Mouse (Mus musculus): ENCODE measurements around the gene Prss16. TPM values are rescaled to one million over a fixed set of nuclear protein-coding genes. Genes with fewer than 3 reads are reported as not detected.
A peak's percentile ranks its signal among the peaks of the same experiment; 100 is the strongest.

Gene Prss16
- polyA plus RNA-seq, 1 experiment from 2014 or later, result 0.20 TPM

- Histone ChIP-seq H3K9me3 (ENCODE audit: control insufficient read depth, low read length) (no peaks in the 10 kb centered on the region), H3K27ac (replicated peaks; ENCODE audit: low read depth, low read length) (no peak within 1 kb of the TSS), H3K4me1 (ENCODE audit: control insufficient read depth, insufficient read depth, low read length) (0 out of 2 replicates have a peak, but pooled peaks cover 4% of the 10 kb centered on the region), H3K4me2 (ENCODE audit: low read depth, severe bottlenecking) (peak within 1 kb of the TSS; percentile 97), H3K36me3 (ENCODE audit: control insufficient read depth, insufficient read depth, low read length) (no peaks in the 10 kb centered on the region), H3K9ac (ENCODE audit: low read length) (peak within 1 kb of the TSS; percentile 77), H3K27me3 (ENCODE audit: control insufficient read depth, insufficient read depth, low read length) (peaks cover 20% of the 10 kb centered on the region; the same call in 1 of the 2 replicates), H3K4me3 (ENCODE audit: low read depth, low read length) (peak within 1 kb of the TSS; percentile 49)
- peak; percentile 71 for ATAC-seq (ENCODE audit: insufficient number of reproducible peaks, low FRiP score, low TSS enrichment, low read depth)
- WGBS, result under 1% methylated on average over 58 of the region's 58 CpGs
- DNase-seq (ENCODE audit: low spot score), result peak; percentile 70
Measured at GRCm38 (mm10) chr13:21980981-21981802, 28.4 kb downstream of the Prss16 start, which contains the start of gene Pom121l2. TSS of gene Pom121l2 (plus strand) at chr13:21981194.

DNA sequence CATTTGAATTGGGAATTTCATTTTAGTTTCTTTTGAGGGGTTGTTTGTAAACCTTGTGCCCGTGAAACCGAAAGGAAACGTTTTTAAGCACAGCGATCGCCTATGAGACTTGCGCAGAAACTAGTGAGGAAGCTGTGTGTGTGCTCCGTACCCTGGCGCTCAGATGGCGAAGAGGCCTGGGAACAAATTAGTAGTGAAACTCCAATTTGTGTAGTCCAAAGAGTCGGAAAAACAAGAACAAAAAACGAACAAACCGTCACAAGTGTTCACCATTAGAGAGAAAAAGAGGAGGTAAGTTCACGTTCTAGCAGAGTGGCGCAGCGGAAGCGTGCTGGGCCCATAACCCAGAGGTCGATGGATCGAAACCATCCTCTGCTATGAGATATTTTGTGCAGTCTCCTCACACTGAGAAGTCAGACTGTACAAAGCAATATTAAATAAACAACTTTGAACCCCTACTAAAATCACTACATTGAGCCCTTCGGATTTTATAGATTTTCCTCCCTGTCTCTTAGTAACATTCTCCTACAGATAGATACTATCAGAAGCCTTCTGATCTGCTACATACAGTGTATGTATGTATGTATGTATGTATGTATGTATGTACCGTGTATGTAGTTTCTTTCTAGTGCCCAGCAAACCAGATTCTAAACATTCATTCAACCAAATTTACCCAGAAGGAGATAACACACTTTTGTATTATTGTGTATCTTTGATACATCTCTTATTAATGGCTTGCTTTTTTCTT, 34.6 kb downstream of the Prss16 start:
- no peaks in the 10 kb centered on the region for H3K4me1 ChIP-seq (ENCODE audit: control insufficient read depth, insufficient read depth, low read length)
- H3K36me3 ChIP-seq (ENCODE audit: control insufficient read depth, insufficient read depth, low read length), result no peaks in the 10 kb centered on the region
- H3K9me3 ChIP-seq (ENCODE audit: control insufficient read depth, low read length), result no peaks in the 10 kb centered on the region
- 4% methylated on average over 20 of the region's 20 CpGs for WGBS
- H3K4me3 ChIP-seq (ENCODE audit: low read depth, low read length), result peak overlapping the region; percentile 41
- no peaks in the 10 kb centered on the region for H3K27me3 ChIP-seq (ENCODE audit: control insufficient read depth, insufficient read depth, low read length)
- ATAC-seq (ENCODE audit: insufficient number of reproducible peaks, low FRiP score, low TSS enrichment, low read depth) (peak; percentile 86), DNase-seq (ENCODE audit: low spot score) (peak; percentile 88)
- H3K27ac ChIP-seq (replicated peaks; ENCODE audit: low read depth, low read length), result peak overlapping the region; percentile 53
- H3K9ac ChIP-seq (ENCODE audit: low read length), result peak overlapping the region; percentile 73
- 0 out of 2 replicates have a peak overlapping the region, but pooled peaks have one; percentile 18 for H3K4me2 ChIP-seq (ENCODE audit: low read depth, severe bottlenecking)

DNA sequence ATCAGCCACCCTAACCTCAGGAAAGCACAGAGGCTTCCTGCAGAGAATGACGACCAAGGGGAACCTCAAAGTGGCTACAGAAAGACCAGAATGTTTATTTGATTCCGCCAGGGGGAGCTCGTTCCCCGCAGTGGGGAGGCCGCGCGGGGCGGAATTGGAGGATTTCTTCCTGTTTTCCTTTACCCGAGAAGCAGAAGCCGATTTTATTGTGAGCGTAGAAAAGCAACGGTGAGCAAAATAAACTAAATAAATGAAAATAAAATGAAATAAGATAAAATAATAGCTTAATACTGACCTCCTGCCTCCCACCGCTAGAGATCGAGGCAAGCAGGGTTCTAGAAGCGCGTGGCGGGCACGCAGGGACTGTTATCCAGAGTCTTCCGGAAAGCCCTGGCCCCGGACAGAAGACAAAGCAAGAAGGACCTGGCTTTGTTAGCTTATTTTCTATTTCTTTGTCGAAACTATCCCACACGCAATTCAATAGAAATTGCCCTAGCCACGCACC, 35.3 kb downstream of the Prss16 start:
- peak; percentile 97 for DNase-seq (ENCODE audit: low spot score)
- H3K27ac ChIP-seq (replicated peaks; ENCODE audit: low read depth, low read length), result peak overlapping the region; percentile 53; the same call in 1 of the 2 replicates
- 0 out of 2 replicates have a peak overlapping the region, but pooled peaks have one; percentile 18 for H3K4me2 ChIP-seq (ENCODE audit: low read depth, severe bottlenecking)
- H3K9me3 ChIP-seq (ENCODE audit: control insufficient read depth, low read length), result no peaks in the 10 kb centered on the region
- H3K4me1 ChIP-seq (ENCODE audit: control insufficient read depth, insufficient read depth, low read length), result no peaks in the 10 kb centered on the region
- ATAC-seq (ENCODE audit: insufficient number of reproducible peaks, low FRiP score, low TSS enrichment, low read depth), result peak; percentile 83
- H3K4me3 ChIP-seq (ENCODE audit: low read depth, low read length), result peak overlapping the region; percentile 41
- H3K27me3 ChIP-seq (ENCODE audit: control insufficient read depth, insufficient read depth, low read length), result no peaks in the 10 kb centered on the region
- H3K36me3 ChIP-seq (ENCODE audit: control insufficient read depth, insufficient read depth, low read length), result no peaks in the 10 kb centered on the region
- peak overlapping the region; percentile 73 for H3K9ac ChIP-seq (ENCODE audit: low read length)
- WGBS, result under 1% methylated on average over 23 of the region's 23 CpGs

- no peaks in the 10 kb centered on the region for H3K9me3 ChIP-seq (ENCODE audit: control insufficient read depth, low read length)
- no peak for ATAC-seq (ENCODE audit: insufficient number of reproducible peaks, low FRiP score, low TSS enrichment, low read depth)
- no peak for DNase-seq (ENCODE audit: low spot score)
Measured at GRCm38 (mm10) chr13:21971641-21972040, 37.9 kb downstream of the Prss16 start.

GRCm38 (mm10) chr13:21969816-21970215, 39.7 kb downstream of the Prss16 start:
- DNase-seq (ENCODE audit: low spot score) (no peak), ATAC-seq (ENCODE audit: insufficient number of reproducible peaks, low FRiP score, low TSS enrichment, low read depth) (no peak)
- H3K27me3 ChIP-seq (ENCODE audit: control insufficient read depth, insufficient read depth, low read length), result no peaks in the 10 kb centered on the region
- H3K4me1 ChIP-seq (ENCODE audit: control insufficient read depth, insufficient read depth, low read length), result no peaks in the 10 kb centered on the region
- no peaks in the 10 kb centered on the region for H3K36me3 ChIP-seq (ENCODE audit: control insufficient read depth, insufficient read depth, low read length)
- WGBS, result 53% methylated on average over 2 of the region's 2 CpGs
- no peak overlapping the region for H3K27ac ChIP-seq (replicated peaks; ENCODE audit: low read depth, low read length)
- no peak overlapping the region for H3K9ac ChIP-seq (ENCODE audit: low read length)
- no peaks in the 10 kb centered on the region for H3K9me3 ChIP-seq (ENCODE audit: control insufficient read depth, low read length)
- no peak overlapping the region for H3K4me2 ChIP-seq (ENCODE audit: low read depth, severe bottlenecking)
- H3K4me3 ChIP-seq (ENCODE audit: low read depth, low read length), result no peak overlapping the region

More at GRCm38 (mm10) chr13:21971641-21972040, 37.9 kb downstream of the Prss16 start:
- WGBS, result 34% methylated on average over 3 of the region's 3 CpGs
- Histone ChIP-seq H3K36me3 (ENCODE audit: control insufficient read depth, insufficient read depth, low read length) (no peaks in the 10 kb centered on the region), H3K4me1 (ENCODE audit: control insufficient read depth, insufficient read depth, low read length) (no peaks in the 10 kb centered on the region), H3K4me3 (ENCODE audit: low read depth, low read length) (no peak overlapping the region), H3K4me2 (ENCODE audit: low read depth, severe bottlenecking) (no peak overlapping the region), H3K27ac (replicated peaks; ENCODE audit: low read depth, low read length) (no peak overlapping the region), H3K27me3 (ENCODE audit: control insufficient read depth, insufficient read depth, low read length) (no peaks in the 10 kb centered on the region), H3K9ac (ENCODE audit: low read length) (no peak overlapping the region)

DNA sequence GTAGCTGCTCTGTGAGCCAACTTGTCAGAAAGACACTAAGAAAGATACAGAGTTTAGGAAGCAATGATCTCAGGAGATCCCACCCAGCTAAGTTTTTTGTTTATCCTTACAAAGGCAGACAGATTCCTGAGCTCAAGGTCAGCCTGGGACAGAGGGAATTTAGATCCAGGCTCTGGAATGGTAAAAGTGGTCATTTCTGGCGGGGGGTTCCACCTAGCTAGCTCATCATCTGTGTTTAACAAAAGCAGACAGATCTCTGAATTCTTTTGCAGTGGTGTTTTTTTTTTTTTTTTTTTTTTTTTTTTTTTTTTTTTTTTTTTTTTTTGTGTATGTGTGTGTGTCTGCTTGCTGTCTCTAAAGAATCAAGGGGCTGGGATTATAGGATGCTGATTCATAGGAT, 40.3 kb downstream of the Prss16 start:
- Histone ChIP-seq H3K9me3 (ENCODE audit: control insufficient read depth, low read length) (no peaks in the 10 kb centered on the region), H3K4me1 (ENCODE audit: control insufficient read depth, insufficient read depth, low read length) (no peaks in the 10 kb centered on the region), H3K27me3 (ENCODE audit: control insufficient read depth, insufficient read depth, low read length) (no peaks in the 10 kb centered on the region), H3K27ac (replicated peaks; ENCODE audit: low read depth, low read length) (no peak overlapping the region), H3K4me2 (ENCODE audit: low read depth, severe bottlenecking) (no peak overlapping the region), H3K36me3 (ENCODE audit: control insufficient read depth, insufficient read depth, low read length) (no peaks in the 10 kb centered on the region), H3K9ac (ENCODE audit: low read length) (no peak overlapping the region), H3K4me3 (ENCODE audit: low read depth, low read length) (no peak overlapping the region)
- ATAC-seq (ENCODE audit: insufficient number of reproducible peaks, low FRiP score, low TSS enrichment, low read depth), result no peak
- DNase-seq (ENCODE audit: low spot score), result no peak
- WGBS, result 50% methylated on average over 1 of the region's 1 CpGs

Small RNA genes lying within 50 kb of the gene (microRNA-seq; reads per million reads assigned to microRNA genes)
- gene Gm44390, result not detected
- gene Gm44486, result not detected

Other genes starting within 250 kb of the Prss16 start
- 20.0 and 21.2 TPM in 2 replicates for gene Hist1h1b, start 229.1 kb downstream of the Prss16 start, polyA plus RNA-seq (2014; fragmentation: Nextera tagmentation; extraction: Ambion mirVana)
- gene Hist1h3i, start 226.4 kb downstream of the Prss16 start, polyA plus RNA-seq (2014; fragmentation: Nextera tagmentation; extraction: Ambion mirVana), result 294 and 298 TPM in 2 replicates
- gene Hist1h2an, start 222.5 kb downstream of the Prss16 start, polyA plus RNA-seq (2014; fragmentation: Nextera tagmentation; extraction: Ambion mirVana), result 7.5 and 10.7 TPM in 2 replicates
- gene Hist1h2bp, start 222.3 kb downstream of the Prss16 start, polyA plus RNA-seq (2014; fragmentation: Nextera tagmentation; extraction: Ambion mirVana), result 1.7 and 4.9 TPM in 2 replicates
- 21.3 and 25.2 TPM in 2 replicates for gene Hist1h2bq, start 199.5 kb downstream of the Prss16 start, polyA plus RNA-seq (2014; fragmentation: Nextera tagmentation; extraction: Ambion mirVana)
- 2.5 and 3.6 TPM in 2 replicates for gene Hist1h2ao, start 199.3 kb downstream of the Prss16 start, polyA plus RNA-seq (2014; fragmentation: Nextera tagmentation; extraction: Ambion mirVana)
- gene Hist1h4m, start 198.0 kb downstream of the Prss16 start, polyA plus RNA-seq (2014; fragmentation: Nextera tagmentation; extraction: Ambion mirVana), result not detected in 2 replicates
- 11.8 and 15.0 TPM in 2 replicates for gene Hist1h4n, start 177.5 kb downstream of the Prss16 start, polyA plus RNA-seq (2014; fragmentation: Nextera tagmentation; extraction: Ambion mirVana)
- 6,460 and 6,662 TPM in 2 replicates for gene Hist1h2ap, start 176.2 kb downstream of the Prss16 start, polyA plus RNA-seq (2014; fragmentation: Nextera tagmentation; extraction: Ambion mirVana)
- gene Hist1h2br, start 176.0 kb downstream of the Prss16 start, polyA plus RNA-seq (2014; fragmentation: Nextera tagmentation; extraction: Ambion mirVana), result 21.5 and 24.2 TPM in 2 replicates
- gene Zfp184, start 64.6 kb downstream of the Prss16 start, polyA plus RNA-seq (2014; fragmentation: Nextera tagmentation; extraction: Ambion mirVana), result 26.9 and 28.8 TPM in 2 replicates
- 0.31 and 0.38 TPM in 2 replicates for gene Pom121l2, start 28.5 kb downstream of the Prss16 start, polyA plus RNA-seq (2014; fragmentation: Nextera tagmentation; extraction: Ambion mirVana)
- gene Hist1h2ah, start 25.8 kb upstream of the Prss16 start, polyA plus RNA-seq (2014; fragmentation: Nextera tagmentation; extraction: Ambion mirVana), result 5.5 and 22.0 TPM in 2 replicates
- 13.8 and 14.0 TPM in 2 replicates for gene Hist1h2bk, start 26.1 kb upstream of the Prss16 start, polyA plus RNA-seq (2014; fragmentation: Nextera tagmentation; extraction: Ambion mirVana)
- gene Hist1h4i, start 31.6 kb upstream of the Prss16 start, polyA plus RNA-seq (2014; fragmentation: Nextera tagmentation; extraction: Ambion mirVana), result 29.4 and 30.2 TPM in 2 replicates
- gene Hist1h2ag, start 33.2 kb upstream of the Prss16 start, polyA plus RNA-seq (2014; fragmentation: Nextera tagmentation; extraction: Ambion mirVana), result 75.3 and 79.2 TPM in 2 replicates
- 18.9 and 19.9 TPM in 2 replicates for gene Hist1h2bj, start 33.5 kb upstream of the Prss16 start, polyA plus RNA-seq (2014; fragmentation: Nextera tagmentation; extraction: Ambion mirVana)
- gene Vmn1r188, start 74.7 kb upstream of the Prss16 start, polyA plus RNA-seq (2014; fragmentation: Nextera tagmentation; extraction: Ambion mirVana), result not detected in 2 replicates
- gene Vmn1r189, start 96.1 kb upstream of the Prss16 start, polyA plus RNA-seq (2014; fragmentation: Nextera tagmentation; extraction: Ambion mirVana), result not detected in 2 replicates
- gene Vmn1r191, start 174.2 kb upstream of the Prss16 start, polyA plus RNA-seq (2014; fragmentation: Nextera tagmentation; extraction: Ambion mirVana), result not detected in 2 replicates
- not detected in 2 replicates for gene Vmn1r192, start 181.4 kb upstream of the Prss16 start, polyA plus RNA-seq (2014; fragmentation: Nextera tagmentation; extraction: Ambion mirVana)
- not detected in 2 replicates for gene Vmn1r193, start 213.4 kb upstream of the Prss16 start, polyA plus RNA-seq (2014; fragmentation: Nextera tagmentation; extraction: Ambion mirVana)
- not detected in 2 replicates for gene Vmn1r194, start 234.5 kb upstream of the Prss16 start, polyA plus RNA-seq (2014; fragmentation: Nextera tagmentation; extraction: Ambion mirVana)